Mouse (Mus musculus) heart, adult 8-10 months (tissue): ENCODE results near the gene Mto1. TPM values are rescaled to one million over a fixed set of nuclear protein-coding genes. Genes with fewer than 3 reads are reported as not detected.
"Not testable (repeated sequence)": the region's sequence is repeated elsewhere in the genome, so short reads cannot be mapped to it uniquely, and the experiment has no call there.

Experiments
- DNase-seq: peaks from one replicate; pipeline ENCODE4 v3.0.0; 2022; ENCODE audit warnings: low spot score
- microRNA-seq: library from miRNA; unstranded; fragments of <30 nt; microRNA quantifications from one replicate; pipeline ENCODE4 v1.2.0, GENCODE M21; 2022
- total RNA-seq, 4 experiments: library from RNA; stranded (reverse); gene quantifications; 2 replicates each; pipeline ENCODE4 v1.2.4; 2022

Mto1 gene
- total RNA-seq, 4 experiments from 2014 or later = 23.6 to 29.9 (median 27.6) TPM

DNA sequence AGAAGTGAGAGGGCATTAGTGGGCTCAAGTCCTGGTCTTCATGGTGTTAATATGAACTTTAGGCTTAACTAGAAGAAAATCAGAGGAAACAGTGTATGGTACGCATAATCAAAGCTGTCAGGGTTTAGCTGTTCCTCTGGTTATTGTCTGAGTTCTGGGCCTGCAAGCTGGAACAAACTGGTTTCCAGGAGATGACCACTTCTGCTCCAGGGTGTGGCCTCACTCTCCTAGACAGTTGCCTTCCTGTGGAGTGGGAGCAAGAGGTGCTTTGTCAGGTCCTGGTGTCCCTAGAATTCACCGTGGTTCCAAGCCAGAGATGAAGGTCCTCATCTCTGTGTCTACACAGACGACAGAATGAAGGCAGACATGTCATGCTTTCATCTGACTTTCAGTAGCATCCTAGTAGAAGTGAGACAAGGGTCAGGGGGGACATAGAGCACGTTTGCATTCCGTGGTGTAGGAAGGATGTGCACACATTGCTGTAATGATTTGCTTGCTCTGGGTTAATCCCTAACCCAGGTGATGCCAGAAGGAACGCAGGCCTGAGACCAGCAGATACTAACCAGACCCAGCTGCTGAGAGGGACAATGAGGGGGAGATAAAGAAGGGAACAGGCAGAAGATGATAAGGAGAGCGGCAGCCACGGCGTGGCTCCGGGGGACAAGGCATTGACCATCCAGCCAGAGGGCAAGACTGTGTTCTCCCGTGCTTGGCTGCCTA is 58.2 kb downstream of the Mto1 start:
- no peak for DNase-seq

DNA sequence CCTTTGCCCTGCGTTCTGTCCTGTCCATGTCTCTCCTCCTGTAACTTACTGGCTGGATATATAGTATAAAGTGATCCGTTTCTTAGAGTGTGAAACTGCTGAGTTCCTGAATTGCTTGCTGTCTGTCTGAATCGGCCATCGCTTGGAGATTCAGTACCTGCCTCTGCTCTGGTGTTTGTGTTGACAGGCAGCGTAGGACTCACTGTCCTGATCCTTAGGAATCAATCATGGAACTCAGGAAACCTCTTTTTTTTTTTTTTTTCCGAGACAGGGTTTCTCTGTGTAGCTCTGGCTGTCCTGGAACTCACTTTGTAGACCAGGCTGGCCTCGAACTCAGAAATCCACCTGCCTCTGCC is 58.7 kb downstream of the Mto1 start:
- no peak for DNase-seq

DNA sequence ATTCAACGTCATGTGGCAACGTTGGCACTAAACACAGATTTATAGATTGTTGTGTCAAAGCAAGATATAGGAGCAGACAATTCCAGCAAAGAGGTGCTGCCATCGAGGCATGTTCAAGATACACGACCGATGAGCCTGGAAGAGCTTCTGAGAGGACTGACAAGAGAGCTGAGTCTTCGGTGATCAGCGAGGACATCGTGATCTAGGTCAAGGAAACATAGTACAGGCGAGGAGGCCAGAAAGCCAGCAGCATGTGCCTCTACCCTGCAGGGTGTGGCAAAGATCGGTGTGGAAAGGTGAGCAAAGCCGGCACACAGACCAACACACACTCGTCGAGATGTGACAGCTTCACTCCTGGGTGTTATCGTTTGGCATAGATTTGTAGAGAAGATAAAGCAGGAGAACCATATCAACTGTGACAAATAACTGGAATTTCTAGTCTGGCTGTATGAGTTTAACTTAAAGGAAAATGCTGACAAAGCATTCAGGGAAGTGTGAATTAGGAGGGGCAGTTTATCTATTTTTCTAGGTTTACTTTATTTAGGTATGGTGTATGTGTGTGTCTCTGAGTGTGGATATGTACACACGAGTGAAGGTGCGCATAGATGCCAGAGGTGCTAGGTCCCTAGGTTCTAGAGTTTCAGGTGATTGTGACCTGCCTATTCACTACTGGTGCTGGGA is 60.2 kb downstream of the Mto1 start:
- DNase-seq = no peak

- DNase-seq = no peak
Observed at GRCm38 (mm10) chr9:78511705-78512104, 63.7 kb downstream of the Mto1 start.

GRCm38 (mm10) chr9:78513776-78514500 is 65.9 kb downstream of the Mto1 start:
- DNase-seq = peak; percentile 63

- no peak for DNase-seq
Observed at GRCm38 (mm10) chr9:78514681-78515080, 66.7 kb downstream of the Mto1 start.

DNA sequence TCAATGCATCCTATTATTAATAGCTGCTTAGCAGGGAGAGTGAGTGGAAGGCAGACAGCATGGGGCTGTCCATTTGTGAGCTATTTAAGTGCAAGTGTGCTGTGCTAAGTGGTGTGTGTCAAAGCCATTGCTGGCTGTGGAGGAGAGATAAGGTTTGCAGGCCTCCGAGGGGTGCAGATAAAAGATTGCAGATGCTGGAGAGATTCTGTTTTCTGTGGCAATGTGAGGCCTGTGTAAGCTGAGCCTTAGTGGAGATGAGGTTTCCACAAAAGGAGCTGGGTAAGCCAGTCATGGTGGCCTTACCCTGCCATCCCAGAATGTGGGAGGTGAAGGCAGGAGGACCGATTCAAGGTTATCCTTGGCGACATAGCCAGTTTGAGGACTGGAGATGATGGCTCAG is 68.1 kb downstream of the Mto1 start:
- no peak for DNase-seq

- not testable (repeated sequence) for DNase-seq
Observed at GRCm38 (mm10) chr9:78517237-78517636, 69.2 kb downstream of the Mto1 start.

DNA sequence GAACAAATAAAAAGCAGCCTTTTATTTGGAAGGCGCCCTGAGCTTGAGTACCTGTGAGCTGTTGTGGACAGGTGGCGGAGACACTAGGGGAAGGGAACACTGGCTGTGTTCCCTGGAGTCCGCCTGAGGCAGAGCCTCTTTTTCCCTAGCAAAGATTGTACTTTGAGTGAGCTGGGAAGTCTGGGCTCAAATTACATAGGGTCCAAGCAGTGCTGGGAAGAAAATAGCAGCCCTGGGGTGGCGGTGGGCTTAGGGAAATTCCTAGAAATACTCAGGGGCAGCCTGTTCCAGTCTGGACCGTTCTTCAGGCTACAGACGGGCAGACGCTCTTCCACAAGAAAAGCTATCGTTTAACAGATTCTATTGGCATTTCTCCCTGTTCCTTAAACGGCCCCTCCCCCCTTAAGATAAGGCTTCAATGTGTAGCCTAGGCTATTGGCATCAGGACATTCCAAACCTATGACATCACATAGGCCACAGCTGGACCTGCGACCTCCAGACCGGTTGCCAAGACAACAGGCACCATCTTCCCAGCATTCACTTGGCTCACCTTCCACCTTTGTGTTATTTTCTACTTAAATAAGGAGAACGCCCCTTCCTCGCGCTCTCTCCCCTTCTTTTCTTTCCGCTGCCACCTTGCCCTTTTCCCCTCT is 72.2 kb downstream of the Mto1 start:
- no peak for DNase-seq

- DNase-seq = no peak
Observed at GRCm38 (mm10) chr9:78520780-78521601, 73.0 kb downstream of the Mto1 start.

DNA sequence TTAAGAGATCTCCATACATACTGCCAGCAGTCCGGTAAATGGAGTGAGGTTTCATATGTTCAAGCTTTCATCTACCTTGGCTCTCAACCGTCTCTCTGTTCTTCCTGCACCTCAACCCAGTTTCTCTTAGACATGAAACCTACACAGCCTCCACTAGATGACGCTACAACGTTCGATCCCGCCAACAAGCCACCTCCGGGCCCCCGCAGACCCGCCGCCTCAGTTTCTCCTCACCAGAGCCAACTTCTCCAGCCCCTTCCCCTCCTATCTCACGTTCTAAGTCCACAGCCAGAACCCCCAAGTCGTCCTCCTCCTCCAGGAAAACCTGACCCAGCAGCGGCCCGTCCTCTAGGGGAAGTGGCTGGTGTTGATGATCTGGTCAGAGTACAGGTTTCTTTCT is 73.7 kb downstream of the Mto1 start:
- no peak for DNase-seq

Small RNA genes within 50 kb of the gene (microRNA-seq; reads per million reads assigned to microRNA genes)
- not detected for gene Gm26377

Other genes with a start within 250 kb of the Mto1 start
- 10 to 100 TPM in 2 of 4 experiments, 1 to 10 TPM in 2; 2.9 to 17.3 (median 7.6) TPM for gene Gsta1, start 217.6 kb upstream of the Mto1 start, total RNA-seq
- gene Gm3776, start 191.1 kb upstream of the Mto1 start, total RNA-seq = 1 to 10 TPM in 3 of 4 experiments, under 1 TPM in 1; 0.43 to 6.3 (median 2.7) TPM
- gene Gm10639, start 158.3 kb upstream of the Mto1 start, total RNA-seq = 1 to 10 TPM in 2 of 4 experiments, under 1 TPM in 1, not detected in 1; 0.73 to 3.2 (median 2.0) TPM
- not detected for gene Omt2a, start 133.4 kb upstream of the Mto1 start, total RNA-seq
- gene Omt2b, start 120.6 kb upstream of the Mto1 start, total RNA-seq = not detected
- gene Gsta2, start 92.4 kb upstream of the Mto1 start, total RNA-seq = 1 to 10 TPM; 1.4 to 4.4 (median 2.6) TPM
- gene Dppa5a, start 80.0 kb upstream of the Mto1 start, total RNA-seq = not detected
- not detected for gene Ooep, start 69.5 kb upstream of the Mto1 start, total RNA-seq
- not detected for gene Ddx43, start 52.4 kb upstream of the Mto1 start, total RNA-seq
- gene Cgas, start 5.0 kb upstream of the Mto1 start, total RNA-seq = under 1 TPM; 0.16 to 0.44 (median 0.28) TPM
- gene Gm17324, start 578 bp downstream of the Mto1 start, total RNA-seq = not detected
- 100 to 1,000 TPM; 830 to 950 (median 884) TPM for gene Eef1a1, start 40.9 kb downstream of the Mto1 start, total RNA-seq
- 1 to 10 TPM; 4.5 to 7.4 (median 5.8) TPM for gene Slc17a5, start 139.8 kb downstream of the Mto1 start, total RNA-seq
- gene Cd109, start 167.3 kb downstream of the Mto1 start, total RNA-seq = 1 to 10 TPM in 1 of 4 experiments, under 1 TPM in 3; 0.50 to 1.2 (median 0.70) TPM